Mouse (Mus musculus): Measurements from ENCODE around the gene Gfpt1. TPM values are rescaled to one million over a fixed set of nuclear protein-coding genes. Genes with fewer than 3 reads are reported as not detected.

The Gfpt1 gene
- total RNA-seq, 2 experiments from 2014 or later: 21.6 to 22.9 TPM

DNA sequence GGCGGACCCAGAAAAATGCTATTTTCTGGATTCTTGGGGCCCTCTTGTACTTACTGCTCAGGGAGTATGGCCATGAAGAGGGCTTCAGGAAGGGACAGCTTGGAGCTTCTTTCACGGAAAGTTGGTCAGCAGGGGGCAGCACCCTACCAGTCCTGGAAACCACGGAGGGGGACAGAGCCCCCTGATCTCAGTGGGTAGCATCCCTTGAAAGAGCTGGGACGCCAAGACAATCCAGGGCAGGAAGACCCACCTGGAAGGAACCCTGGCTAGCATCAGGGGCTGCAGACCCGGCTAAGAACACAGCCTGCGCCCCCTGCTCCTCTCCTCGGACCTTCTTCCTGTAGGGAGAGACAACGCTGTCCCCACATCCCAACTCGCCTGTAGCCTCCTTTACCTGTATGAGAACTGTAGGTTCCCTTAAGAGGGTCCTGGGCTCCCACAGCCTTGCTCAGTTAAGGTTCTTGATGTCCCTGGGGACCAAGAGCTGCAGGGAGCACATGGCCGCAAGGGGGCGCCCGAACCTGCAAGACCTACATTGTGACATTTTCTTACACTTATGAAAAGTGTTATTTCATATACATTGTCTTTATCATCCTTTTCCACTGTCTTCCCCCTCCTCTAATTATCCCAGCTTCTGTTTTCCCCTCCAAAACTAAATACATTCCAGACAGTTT is 58.8 kb downstream of the Gfpt1 start:
- DNase-seq: peak; percentile 91

DNA sequence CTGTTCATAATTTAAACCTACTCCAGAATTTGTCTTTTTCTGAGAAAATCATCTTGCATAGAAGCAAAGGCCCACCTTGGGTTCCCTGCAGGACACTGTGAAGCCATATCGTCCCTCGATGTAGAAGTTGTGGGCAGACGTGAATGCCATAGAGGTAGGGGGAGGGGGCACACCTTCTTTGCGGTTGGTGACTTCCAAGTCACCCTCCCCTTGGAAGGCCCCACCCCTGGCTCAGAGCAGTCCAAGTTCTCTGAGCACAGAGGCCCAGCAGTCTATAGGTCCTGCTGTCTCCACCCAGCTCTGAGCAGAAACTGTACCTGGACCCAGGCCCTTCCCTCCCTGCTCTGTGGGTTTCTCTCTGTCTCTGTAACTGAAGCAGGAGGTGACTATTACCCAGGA is 59.3 kb downstream of the Gfpt1 start:
- DNase-seq: no peak

DNA sequence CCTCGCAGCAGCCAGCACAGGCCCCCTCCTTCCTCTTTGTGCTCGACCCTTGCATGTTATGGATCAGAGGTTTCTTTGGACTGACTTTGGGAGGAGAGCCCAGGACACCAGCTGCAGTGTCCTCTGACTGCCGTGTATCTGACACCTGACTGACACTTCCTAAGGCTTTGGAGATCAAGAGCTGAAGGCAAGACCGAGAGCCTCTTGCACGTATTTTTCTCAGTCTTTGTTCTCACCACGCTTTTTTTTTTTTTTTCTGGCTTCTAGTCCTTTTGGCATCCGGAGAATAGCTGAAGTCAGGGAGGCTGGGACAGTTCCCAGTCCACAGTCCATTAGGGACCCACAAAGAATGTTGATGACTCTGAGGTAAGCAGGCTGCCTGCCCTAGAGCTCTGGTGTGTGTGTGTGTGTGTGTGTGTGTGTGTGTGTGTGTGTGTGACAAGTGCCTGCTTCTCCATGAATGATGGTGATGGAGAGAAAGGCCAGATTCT is 59.8 kb downstream of the Gfpt1 start:
- DNase-seq: peak; percentile 62

DNA sequence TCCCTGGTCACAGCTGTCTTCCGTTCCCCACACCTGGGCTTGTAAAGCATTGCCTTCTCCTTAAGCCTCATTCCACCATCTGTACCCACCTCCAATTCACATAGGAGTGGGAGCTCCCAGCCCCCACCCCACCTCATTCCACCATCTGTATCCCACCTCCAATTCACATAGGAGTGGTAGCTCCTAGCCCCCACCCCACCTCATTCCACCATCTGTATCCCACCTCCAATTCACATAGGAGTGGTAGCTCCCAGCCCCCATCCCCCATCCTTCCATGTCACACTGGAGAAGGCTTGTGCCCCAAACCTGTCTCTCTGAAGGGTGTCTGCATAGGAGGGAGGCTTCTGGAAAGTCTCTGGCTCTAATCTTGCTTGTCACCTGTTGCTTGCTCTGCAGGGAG is 60.7 kb downstream of the Gfpt1 start:
- no peak for DNase-seq

DNA sequence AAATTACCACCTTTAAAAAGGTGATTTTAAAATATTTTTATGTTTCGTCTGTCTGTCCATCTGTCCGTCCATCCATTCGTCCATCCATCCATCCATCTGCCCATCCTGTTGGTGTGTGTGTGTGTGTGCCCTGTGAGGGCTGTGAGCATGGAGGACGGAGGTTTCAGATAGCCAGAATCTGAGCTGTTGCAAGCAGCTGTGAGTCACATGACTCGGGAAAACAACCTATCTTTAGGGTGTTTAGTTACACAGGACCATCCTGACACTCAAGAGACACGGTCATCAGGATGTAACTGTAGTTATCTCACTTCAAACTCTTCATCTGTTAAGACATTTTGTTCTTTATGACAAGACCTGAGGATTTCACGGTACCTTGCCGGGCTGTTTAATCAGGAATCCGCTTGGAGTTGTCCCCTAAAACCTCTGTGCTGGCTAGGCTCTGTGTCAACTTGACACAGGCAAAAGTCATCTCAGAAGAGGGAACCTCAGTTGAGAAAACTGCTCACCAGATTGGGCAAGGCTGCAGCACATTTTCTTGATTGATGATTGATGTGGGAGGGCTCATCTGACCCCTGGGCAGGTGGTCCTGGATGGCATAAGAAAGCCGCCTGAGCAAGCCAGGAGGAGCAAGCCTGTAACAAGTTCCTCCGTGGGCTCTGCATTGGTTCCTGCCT is 61.6 kb downstream of the Gfpt1 start, which contains the start of gene D6Ertd527e:
Gene D6Ertd527e (plus strand): TSS at position 624 of the 674 bp plus-strand sequence.
- no peak for DNase-seq

DNA sequence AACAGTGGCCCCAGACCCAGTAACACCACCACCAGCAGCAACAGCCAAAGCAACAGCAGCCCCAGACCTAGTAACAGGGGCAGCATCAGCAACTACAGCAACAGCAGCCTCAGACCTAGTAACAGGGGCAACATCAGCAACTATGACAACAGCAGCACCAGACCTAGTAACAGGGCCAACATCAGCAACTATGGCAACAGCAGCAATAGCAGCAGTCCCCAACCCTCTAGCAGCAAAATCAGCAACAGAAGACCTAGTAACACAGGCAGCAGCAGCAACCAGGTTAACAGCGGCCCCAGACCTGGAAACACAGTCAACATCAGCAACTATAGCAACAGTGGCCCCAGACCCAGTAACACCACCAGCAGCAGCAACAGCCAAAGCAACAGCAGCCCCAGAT is 68.8 kb downstream of the Gfpt1 start:
- DNase-seq: no peak

DNA sequence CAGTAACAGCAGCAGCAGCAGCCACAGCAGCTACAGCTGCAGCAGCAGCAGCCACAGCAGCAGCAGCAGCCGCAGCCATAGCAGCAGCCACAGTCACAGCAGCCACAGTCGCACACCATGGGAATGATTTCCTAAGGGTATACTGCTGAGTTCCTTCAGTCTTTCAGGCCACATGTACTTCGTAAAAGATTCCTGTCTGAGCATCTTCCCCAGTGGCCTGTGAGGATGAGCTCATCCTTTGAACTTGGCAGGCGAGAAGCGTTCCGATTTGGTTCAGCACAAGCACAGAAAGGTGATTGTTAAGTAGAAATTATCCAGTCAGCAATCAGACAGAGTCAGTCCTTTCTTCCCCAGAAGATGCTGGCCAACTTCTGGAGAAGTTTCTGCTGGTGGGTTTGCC is 69.5 kb downstream of the Gfpt1 start:
- peak; percentile 40 for DNase-seq

DNA sequence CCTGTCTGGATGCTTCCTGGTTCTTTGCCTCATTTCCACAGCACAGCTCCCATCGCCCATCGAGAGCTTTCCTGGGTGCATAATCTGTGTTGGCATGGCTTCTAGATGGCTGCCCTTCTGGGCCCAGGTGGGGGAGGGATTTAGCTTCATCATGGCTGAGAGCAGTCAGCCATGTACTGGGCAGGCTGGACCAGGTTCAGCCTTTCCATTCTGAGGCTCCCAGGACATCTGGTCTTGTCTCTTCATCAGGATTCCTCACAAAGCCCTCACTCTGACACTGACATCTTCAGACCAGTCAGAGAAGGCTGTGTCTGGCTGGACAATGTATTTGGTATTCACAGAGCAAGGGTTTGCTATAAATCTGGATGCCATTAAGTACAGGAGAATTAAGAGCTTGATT is 73.3 kb downstream of the Gfpt1 start:
- no peak for DNase-seq

DNA sequence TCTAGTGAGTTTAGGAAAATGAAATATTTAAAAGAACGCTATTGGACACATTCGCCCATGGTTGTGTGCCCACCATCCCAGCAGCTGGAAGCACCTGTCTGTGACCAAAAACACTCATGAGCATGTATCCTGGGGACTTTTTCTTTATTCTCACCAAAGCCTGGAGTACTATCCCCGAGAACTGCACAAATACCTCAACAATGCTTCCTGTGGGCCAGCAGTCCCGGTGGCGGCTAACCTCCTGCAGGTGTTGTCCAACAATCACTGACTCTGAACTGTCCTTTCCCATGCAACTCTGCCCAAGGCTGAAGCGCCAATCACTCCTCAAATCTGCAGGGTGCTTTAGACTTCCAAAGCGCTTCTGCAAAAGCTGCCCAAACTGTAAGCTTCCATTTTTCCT is 74.0 kb downstream of the Gfpt1 start:
- no peak for DNase-seq

DNA sequence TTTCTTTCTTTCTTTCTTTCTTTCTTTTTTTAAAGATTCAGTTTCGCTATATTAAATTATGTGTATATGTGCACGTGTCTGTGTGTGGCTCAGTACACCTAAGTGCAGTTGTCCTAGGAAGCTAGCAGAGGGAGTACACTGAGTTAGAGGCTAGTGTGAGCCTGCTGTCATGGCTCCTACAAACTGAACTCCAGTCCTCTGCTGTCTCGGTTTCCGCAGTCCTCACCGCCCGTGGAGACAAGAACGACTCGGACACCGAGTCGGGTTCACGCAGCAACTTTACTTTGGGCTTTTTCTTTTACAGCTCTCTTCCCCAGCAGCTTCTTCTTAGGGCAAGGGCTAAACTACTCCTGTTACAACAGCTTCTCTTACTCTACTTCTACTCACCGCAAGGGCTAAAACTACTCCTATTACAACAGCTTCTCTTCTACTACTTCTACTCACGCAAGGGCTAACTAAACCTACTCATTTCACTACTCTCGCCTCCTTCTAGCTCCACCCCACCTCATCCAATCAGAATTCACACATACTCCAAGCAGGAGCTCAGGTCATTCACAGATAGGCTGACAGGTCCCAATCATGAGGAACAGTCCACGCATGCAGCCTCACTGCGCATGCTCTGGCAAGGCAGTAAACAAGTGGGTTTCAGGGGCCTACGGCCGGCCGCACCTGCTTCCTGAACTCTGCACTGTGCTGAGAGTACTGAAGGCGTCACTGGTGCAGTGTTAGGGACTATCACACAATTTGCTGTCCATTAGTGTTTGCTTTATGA is 76.6 kb downstream of the Gfpt1 start:
- no peak for DNase-seq

DNA sequence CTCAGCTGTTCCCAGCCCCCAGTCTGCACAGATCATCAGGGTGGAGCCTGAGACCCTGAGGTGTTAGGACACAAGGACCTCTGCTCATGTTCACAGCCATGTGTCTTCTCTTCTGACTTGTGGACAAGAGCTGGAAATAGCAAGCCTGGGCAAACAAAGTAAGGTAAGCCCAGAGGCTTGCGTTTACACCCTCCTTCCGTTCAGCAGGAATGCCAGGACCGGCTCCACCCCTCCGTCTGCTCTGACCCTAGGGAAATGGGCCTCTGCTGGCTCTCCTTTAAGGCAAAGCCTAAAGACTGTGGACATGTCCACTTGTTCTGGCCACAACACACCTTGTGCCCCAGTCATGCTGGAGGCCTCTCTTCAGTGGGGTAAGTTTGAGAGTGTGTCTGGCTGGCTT is 77.3 kb downstream of the Gfpt1 start:
- no peak for DNase-seq

DNA sequence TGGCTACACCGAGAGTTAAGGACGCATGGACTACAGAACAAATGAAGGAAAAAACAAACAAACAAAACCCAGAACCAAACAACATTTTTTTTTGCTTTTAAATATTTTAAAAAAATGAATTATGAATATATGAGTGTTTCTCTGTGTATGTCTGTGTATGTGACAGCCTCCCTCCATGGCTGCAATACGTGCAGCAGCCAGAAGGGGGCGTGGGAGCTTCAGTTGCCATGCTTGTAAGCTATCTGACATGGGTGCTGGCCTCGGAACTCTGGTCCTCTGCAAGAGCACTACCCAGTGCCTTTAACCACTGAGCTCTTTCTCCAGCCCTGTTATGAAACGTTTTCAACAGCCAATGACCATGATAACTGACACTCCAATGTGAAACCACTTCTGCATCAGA is 78.0 kb downstream of the Gfpt1 start:
- no peak for DNase-seq

DNA sequence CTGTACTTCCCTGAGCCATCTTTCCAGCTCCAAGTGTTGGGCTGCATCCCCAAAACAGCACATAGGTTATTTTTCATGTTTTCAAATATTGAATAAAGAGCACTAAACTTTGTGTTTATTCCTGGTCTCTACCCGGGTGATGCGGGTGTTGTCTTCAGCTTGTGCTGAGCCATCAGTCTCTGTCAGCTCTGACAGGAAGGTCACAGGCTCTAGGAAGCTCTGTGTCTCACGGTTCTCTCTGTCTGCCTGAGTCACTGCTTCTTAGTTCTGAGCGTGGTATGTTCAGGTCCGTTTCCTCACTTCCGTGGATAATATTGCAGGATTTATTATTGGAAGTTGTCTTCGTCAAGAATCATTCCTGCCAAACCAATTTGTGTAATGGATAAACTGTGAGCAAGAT is 79.3 kb downstream of the Gfpt1 start:
- no peak for DNase-seq

DNA sequence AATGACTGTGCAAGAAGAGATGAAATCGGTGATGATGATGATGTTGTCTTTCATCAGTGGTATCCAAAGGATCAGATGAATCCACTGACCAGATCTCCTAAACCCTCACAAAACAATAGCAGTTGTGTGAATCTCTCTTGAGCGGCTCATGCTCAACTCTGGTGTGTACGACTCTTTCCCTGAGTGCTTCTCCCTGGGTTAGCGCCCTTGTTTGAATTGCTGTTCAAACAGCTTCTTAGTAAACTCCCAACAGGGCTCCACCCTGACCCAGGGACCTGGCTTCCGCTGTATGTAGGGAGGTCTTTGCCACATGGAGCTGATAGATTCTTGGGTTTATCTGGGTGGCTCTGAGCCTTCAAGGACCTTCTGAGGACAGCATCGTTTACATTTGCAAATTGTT is 80.8 kb downstream of the Gfpt1 start:
- DNase-seq: no peak

DNA sequence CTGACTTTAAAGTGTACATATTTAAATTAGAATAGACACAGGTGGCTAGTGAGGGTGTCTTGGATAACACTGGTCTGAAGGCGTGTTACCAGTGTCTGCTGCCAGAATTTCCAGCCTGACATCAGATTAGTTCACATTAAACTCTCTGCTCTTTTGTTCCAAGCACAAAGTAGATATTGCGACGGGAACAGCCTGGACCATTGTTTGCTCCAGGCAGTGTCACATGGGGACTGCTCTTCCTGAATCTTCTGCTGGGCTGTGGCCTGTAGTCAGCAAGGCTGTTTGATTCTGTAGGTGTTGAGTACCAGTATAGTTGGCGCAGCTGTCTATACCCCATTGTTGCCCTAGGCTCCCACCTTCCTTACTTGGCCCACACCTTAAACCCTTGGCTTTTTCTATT is 81.3 kb downstream of the Gfpt1 start:
- DNase-seq: no peak

DNA sequence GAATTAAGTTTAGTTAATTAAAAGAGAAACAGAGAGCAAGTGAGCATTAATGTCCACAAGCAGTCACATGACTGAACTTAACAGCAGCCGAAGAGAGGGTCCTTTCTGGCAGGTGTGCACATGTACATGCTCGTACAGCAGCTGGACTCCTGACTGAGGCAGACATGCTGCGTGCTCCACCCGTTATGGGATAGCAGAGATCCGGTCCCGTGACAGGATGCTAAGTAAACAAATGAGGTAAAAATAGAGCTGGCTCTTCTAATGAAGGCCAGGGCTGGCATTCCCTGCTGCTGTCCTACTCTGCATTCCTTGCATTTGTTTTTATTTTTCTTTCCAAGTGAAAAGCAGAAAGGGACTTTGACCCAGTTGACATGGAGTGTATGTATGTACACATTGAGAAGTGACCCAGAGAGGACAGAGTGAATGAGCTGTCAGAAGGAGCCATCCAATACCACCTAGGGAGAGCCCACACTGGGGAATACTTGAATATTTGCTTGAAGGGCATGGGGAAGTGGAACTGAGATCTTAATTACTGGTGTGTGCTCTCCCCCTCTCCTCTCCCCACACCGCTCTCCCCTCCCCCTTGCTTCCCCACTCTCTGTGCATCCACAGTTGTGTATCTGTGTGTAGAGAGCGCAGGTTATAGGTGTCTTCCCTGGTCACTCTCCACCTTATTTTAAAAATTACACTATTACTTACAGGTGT is 84.6 kb downstream of the Gfpt1 start:
- no peak for DNase-seq

DNA sequence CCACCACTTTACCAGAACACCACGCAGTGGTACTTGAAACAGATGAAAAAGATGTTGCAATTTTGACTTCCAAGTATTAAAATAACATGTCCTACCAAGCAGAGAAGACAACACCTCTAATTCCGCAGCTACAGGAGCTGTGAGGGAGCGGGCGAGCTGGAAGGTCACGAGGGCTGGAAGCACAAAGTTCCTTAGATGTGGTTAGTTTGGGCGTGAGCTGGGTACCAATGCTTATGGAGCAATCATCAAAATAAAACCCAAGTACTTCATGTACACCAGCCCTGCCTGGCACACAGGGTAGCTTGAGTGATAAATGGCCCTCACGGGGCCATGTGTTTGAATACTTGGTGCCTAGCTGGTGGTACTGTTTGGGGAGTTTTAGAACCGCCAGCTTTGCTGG is 87.2 kb downstream of the Gfpt1 start:
- DNase-seq: no peak

DNA sequence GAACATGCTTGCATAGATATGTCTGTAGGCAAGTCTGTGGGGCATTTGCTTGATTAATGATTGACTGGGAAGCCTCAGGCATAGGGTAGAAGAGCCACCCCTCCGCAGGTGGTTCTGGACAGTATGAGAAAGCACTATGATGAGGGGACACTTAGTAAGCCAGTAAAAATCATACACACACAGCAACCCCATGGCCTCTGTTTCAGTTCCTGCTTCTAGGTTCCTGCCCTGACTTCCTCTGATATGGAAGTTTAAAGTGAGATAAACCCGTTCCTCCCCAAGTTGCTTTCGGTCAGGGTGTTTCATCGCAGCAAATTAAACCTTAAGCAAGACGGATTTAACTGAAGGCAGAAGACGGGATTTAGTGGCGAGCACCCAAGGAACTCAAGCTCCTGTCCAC is 88.0 kb downstream of the Gfpt1 start:
- DNase-seq: no peak

DNA sequence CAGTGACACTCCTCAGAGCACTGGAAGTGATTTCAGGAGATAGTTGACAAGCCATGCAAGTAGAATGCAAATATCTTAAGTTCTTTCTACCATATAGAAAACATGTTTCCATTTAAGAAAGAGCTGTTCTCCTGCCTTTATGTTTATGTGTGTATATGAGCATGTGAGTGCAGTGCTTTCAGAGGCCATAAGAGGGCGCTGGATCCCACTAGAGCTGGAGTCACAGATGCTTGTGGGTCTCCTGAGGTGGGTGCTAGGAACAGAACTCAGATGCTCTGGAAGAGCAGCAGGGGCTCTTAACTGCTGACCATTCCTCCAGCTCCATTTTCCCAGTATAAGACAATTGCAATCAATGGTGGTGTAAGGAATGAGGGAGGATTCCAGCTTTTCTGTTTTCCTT is 88.4 kb downstream of the Gfpt1 start:
- DNase-seq: no peak

DNA sequence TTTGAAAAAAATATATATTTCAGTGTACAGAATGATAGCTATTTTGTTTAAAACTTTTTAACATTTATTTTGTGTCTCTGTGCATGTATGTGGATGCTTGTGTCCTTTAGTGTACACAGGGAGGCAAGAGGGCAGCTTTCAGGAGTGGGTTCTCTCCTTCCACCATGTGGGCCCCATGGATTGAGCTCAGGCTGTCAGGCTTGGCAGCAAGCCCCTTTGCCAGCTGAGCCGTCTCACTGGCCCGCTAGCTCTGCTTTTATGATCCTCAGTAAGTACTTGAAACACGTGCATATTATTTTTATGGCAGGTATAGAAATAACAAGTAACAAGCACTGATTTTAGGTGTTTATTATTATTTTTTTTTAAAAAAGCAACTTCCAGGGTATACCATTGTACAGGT is 90.9 kb downstream of the Gfpt1 start:
- no peak for DNase-seq

DNA sequence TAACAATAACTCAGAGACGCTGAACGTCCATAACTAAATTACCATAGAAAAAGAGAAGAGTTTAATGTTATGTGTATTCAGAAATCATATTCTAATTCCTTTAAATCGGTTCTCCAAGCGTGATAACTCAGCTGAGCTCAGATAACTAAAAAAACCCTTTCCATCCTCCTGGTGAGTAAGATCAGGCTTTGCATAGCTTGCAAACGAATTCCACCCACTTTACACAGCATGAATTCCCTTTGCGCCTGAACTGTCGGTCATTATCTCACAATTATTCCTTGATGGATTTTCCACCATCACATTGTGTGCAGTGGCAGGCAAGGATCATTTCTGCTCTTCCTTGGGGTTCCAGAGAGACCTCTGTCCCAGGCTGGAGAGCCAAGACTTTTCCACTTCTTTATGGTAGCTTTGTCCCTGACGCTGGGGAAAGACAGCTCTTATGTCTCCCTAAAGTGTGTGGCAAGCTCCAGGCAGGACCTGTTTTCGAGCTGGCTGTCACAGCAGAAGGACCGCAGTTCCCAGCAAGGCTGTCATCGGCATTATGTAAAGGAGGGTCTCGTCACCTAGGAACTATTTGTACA is 91.4 kb downstream of the Gfpt1 start:
- DNase-seq: no peak

DNA sequence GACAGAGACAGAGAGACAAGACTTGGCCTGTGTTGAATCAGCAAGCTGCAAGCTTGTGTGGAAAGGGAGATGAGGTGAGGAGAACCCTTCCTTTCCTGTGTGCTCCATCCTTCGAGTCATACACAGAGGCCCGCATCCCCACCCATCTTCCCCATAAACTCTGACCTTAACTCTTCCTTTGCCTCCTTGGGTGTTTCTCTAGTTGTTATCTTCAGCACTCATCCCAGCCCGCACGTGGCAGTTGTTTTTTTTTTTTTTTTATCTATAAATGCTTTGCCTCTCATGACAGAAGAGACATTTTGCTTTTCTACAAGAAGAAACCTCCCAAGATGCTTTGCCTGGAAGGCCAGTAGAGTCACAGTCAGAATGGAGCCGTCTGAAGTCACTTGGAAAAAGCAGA is 95.8 kb downstream of the Gfpt1 start:
- no peak for DNase-seq

Data from heart, postnatal 4 days (tissue).